Mouse (Mus musculus) embryonic facial prominence, embryonic 14.5 days (tissue): ENCODE results near the gene Adgrf3. TPM values are rescaled to one million over a fixed set of nuclear protein-coding genes. Genes with fewer than 3 reads are reported as not detected.

Experiments used
- ATAC-seq: fragments of 200-750 bp; cut with Nextera tagmentation; 2 replicates; pipeline ENCODE4 v1.8.0; 2017; ENCODE audit warnings: low read depth, moderate number of reproducible peaks, moderate TSS enrichment
- DNase-seq: peaks from one replicate; pipeline ENCODE4 v3.0.0-alpha.2; 2015; ENCODE audit warnings: low spot score
- H3K27ac ChIP-seq: fragments of 300-500 bp; sonication (generic); replicated peaks from 2 replicates; pipeline ENCODE4 v1.5.1; 2014; ENCODE audit warnings: low read depth, mild to moderate bottlenecking, low read length, moderate library complexity
- H3K27me3 ChIP-seq: fragments of 300-500 bp; sonication (generic); replicated peaks from 2 replicates; pipeline ENCODE4 v1.6.1; 2014; ENCODE audit warnings: low read length; ENCODE audit not compliant: control insufficient read depth, insufficient read depth
- H3K36me3 ChIP-seq: fragments of 300-500 bp; sonication (generic); 2 replicates; pipeline ENCODE4 v1.6.1; 2014; ENCODE audit warnings: low read length, mixed read lengths; ENCODE audit not compliant: control insufficient read depth, insufficient read depth
- H3K4me1 ChIP-seq: fragments of 300-500 bp; sonication (generic); 2 replicates; pipeline ENCODE4 v1.6.1; 2014; ENCODE audit warnings: antibody characterized with exemption, low read length; ENCODE audit not compliant: control insufficient read depth, insufficient read depth
- H3K4me2 ChIP-seq: fragments of 300-500 bp; sonication (generic); 2 replicates; pipeline ENCODE4 v1.6.1; 2014; ENCODE audit warnings: low read depth, mild to moderate bottlenecking, low read length, moderate library complexity, mixed read lengths
- H3K4me3 ChIP-seq: fragments of 300-500 bp; sonication (generic); 2 replicates; pipeline ENCODE4 v1.5.1; 2014; ENCODE audit warnings: low read depth, mild to moderate bottlenecking, low read length
- H3K9ac ChIP-seq: fragments of 300-500 bp; sonication (generic); 2 replicates; pipeline ENCODE4 v1.6.1; 2014; ENCODE audit warnings: low read depth, mild to moderate bottlenecking, low read length, moderate library complexity, mixed read lengths
- H3K9me3 ChIP-seq: fragments of 300-500 bp; sonication (generic); 2 replicates; pipeline ENCODE4 v1.6.1; 2016; ENCODE audit warnings: low read length; ENCODE audit not compliant: control insufficient read depth
- WGBS: fragments of 180-500 bp; shearing (Covaris S2); extraction: QIAGEN DNeasy Blood & Tissue Kit; methylation state at CpG from one replicate; pipeline ENCODE4 v1.1.7; 2014; 5-methylcytosine and 5-hydroxymethylcytosine counted together
- polyA plus RNA-seq: library from polyadenylated mRNA; unstranded; fragments of >200 nt; fragmentation: Nextera tagmentation; extraction: Ambion mirVana; gene quantifications from 2 replicates; pipeline ENCODE4 v1.2.1, GENCODE M21; 2014

Gene Adgrf3
- polyA plus RNA-seq, 1 experiment from 2014 or later = 0.10 TPM

DNA sequence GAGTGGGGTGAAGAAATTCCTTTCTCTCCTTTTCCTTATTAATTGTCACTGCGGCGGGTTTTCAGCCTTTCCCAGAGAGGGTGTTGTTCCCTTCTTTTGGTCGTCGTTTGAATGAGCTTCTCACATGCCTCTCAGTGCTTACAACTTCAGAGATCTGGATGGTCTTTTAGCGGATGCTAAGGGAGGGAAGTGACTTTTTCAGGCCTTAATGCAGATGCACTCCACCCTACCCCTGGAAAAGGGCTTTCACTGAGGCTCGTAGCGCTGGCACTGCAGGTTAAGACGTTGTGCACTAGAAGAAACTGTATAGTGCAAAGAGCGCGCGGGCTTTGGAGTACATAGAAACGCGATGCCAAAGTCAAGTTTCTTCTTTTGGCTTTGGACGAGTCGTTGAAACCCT lies 27.5 kb upstream of the Adgrf3 start:
- 0 out of 2 replicates have a peak, but pooled peaks cover 8% of the 10 kb centered on the region for H3K36me3 ChIP-seq
- peak overlapping the region; percentile 61 for H3K4me2 ChIP-seq
- peaks cover 12% of the 10 kb centered on the region for H3K4me1 ChIP-seq
- H3K27ac ChIP-seq = peak overlapping the region; percentile 83
- DNase-seq = peak; percentile 44
- peak overlapping the region; percentile 76 for H3K4me3 ChIP-seq
- no peaks in the 10 kb centered on the region for H3K27me3 ChIP-seq
- H3K9me3 ChIP-seq = 0 out of 2 replicates have a peak, but pooled peaks cover 9% of the 10 kb centered on the region
- H3K9ac ChIP-seq = peak overlapping the region; percentile 79
- under 1% methylated on average over 15 of the region's 15 CpGs for WGBS
- no peak for ATAC-seq

DNA sequence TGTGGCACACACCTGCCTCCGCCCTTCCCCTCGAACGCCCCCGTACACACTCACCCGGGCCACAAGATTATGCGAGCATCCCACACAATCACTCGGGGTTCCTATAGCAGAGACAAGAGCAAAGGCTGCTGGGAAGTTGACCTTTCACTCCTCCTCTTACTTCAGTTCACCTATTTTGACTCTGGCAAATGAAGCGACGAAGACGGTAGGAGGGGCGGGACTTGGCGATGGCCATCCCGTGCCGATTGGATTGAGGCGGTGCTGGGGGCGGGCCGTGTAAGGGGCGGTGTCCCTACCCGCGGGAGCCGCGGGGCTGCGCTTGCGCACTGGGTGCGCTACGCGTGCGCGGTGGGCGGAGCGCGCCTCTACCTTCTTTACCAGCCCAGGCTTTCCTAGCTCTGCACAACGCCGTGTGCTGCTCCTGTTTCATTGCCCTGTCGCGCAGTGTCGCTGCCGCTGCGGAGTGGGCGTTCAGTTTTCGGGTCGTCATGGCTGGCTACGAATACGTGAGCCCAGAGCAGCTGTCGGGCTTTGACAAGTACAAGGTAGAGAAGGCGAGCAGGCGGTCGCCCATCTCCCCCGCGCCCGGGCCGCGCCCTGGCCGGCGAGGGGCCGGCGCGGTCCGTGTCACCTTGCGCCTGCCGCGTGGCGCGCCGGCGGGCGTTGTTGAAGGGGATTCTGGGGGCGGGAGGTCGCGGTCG lies 26.9 kb upstream of the Adgrf3 start, which contains the start of gene Selenoi:
Selenoi (plus strand) TSS at position 311 of the 701 bp plus-strand sequence.
- Histone ChIP-seq H3K4me1 (peaks cover 12% of the 10 kb centered on the region), H3K36me3 (0 out of 2 replicates have a peak, but pooled peaks cover 8% of the 10 kb centered on the region), H3K9ac (peak within 1 kb of the TSS; percentile 79), H3K27me3 (no peaks in the 10 kb centered on the region), H3K27ac (peak within 1 kb of the TSS; percentile 83), H3K9me3 (0 out of 2 replicates have a peak, but pooled peaks cover 9% of the 10 kb centered on the region), H3K4me2 (peak within 1 kb of the TSS; percentile 61), H3K4me3 (peak within 1 kb of the TSS; percentile 76)
- DNase-seq (peak; percentile 99), ATAC-seq (peak; percentile 99)
- 2% methylated on average over 48 of the region's 71 CpGs for WGBS

DNA sequence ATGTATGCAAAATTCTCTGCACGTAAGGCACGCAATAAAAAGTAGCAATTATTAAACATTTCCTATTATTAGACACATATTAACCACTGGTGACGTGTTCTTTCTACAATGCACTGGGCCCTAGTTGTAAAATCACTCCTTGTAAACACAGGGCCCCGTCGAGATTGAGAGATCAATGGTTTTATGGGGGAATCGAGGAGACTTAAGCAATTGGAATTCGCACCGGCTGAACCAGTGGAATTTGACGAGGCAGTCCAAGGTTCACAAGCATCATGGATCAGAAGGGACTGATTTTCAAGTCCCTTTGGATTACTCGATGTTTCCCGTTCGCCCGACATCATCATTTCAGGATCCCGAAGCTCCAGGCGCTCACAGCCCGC lies 26.4 kb upstream of the Adgrf3 start:
- H3K4me1 ChIP-seq = peaks cover 12% of the 10 kb centered on the region
- ATAC-seq (no peak), DNase-seq (no peak)
- H3K27me3 ChIP-seq = no peaks in the 10 kb centered on the region
- 0 out of 2 replicates have a peak, but pooled peaks cover 9% of the 10 kb centered on the region for H3K9me3 ChIP-seq
- H3K27ac ChIP-seq = no peak overlapping the region; the same call in 1 of the 2 replicates
- peak overlapping the region; percentile 76 for H3K4me3 ChIP-seq
- H3K9ac ChIP-seq = peak overlapping the region; percentile 62
- WGBS = 42% methylated on average over 16 of the region's 16 CpGs
- peak overlapping the region; percentile 61 for H3K4me2 ChIP-seq
- 0 out of 2 replicates have a peak, but pooled peaks cover 8% of the 10 kb centered on the region for H3K36me3 ChIP-seq

DNA sequence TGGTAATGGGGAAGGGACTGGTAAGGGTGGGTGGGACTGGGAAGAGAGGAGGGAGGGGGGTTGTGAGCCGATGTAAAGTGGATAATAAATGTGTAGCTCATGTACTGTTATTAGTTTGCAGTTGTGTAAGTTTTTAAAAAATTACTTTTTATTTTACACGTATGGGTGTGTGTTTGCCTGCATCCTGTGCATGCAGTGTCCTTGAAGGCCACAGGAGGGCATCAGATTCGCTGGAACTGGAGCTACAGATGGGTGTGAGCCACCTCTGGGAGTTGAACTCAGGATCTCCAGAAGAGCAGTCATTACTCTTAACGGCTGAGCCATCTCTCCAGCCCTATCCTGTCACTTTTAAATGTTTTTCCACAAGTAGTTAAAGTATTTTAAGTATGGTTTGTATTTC lies 25.4 kb upstream of the Adgrf3 start:
- peaks cover 12% of the 10 kb centered on the region for H3K4me1 ChIP-seq
- H3K27me3 ChIP-seq = no peaks in the 10 kb centered on the region
- H3K9ac ChIP-seq = no peak overlapping the region
- DNase-seq (no peak), ATAC-seq (no peak)
- no peak overlapping the region for H3K4me2 ChIP-seq
- H3K27ac ChIP-seq = no peak overlapping the region
- no peak overlapping the region for H3K4me3 ChIP-seq
- H3K9me3 ChIP-seq = 0 out of 2 replicates have a peak, but pooled peaks cover 9% of the 10 kb centered on the region
- WGBS = 80% methylated on average over 4 of the region's 4 CpGs
- 0 out of 2 replicates have a peak, but pooled peaks cover 8% of the 10 kb centered on the region for H3K36me3 ChIP-seq

GRCm38 (mm10) chr5:30222681-30223080 lies 17.2 kb upstream of the Adgrf3 start:
- no peak overlapping the region for H3K4me3 ChIP-seq
- DNase-seq (no peak), ATAC-seq (no peak)
- H3K4me1 ChIP-seq = no peaks in the 10 kb centered on the region
- no peak overlapping the region for H3K4me2 ChIP-seq
- no peaks in the 10 kb centered on the region for H3K9me3 ChIP-seq
- H3K27me3 ChIP-seq = no peaks in the 10 kb centered on the region
- no peak overlapping the region for H3K9ac ChIP-seq
- WGBS = 97% methylated on average over 8 of the region's 8 CpGs
- no peak overlapping the region for H3K27ac ChIP-seq
- peaks cover 7% of the 10 kb centered on the region; the same call in 1 of the 2 replicates for H3K36me3 ChIP-seq

DNA sequence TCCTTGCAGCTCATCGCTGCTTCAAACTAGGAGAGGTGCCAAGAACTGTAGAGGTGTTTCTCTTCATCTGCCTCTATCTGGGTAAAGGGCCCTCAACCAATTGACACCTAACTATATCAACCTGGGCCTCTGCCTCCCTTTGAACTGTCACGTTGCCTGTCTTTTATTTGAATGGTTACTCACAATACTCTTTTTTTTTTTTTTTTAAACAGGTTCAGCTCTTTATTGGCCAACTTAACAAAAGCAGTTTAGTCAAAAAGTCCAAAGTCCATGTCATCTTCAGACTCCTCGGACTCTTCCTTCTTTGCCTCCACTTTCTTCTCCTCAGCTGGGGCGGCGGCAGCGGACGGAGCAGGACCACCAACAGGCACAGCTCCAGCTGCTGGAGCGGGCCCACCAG lies 15.1 kb upstream of the Adgrf3 start:
- WGBS = 89% methylated on average over 8 of the region's 8 CpGs
- no peak overlapping the region for H3K4me2 ChIP-seq
- H3K4me3 ChIP-seq = no peak overlapping the region
- no peaks in the 10 kb centered on the region for H3K4me1 ChIP-seq
- peaks cover 7% of the 10 kb centered on the region; the same call in 1 of the 2 replicates for H3K36me3 ChIP-seq
- H3K9me3 ChIP-seq = no peaks in the 10 kb centered on the region
- H3K27me3 ChIP-seq = no peaks in the 10 kb centered on the region
- no peak overlapping the region for H3K27ac ChIP-seq
- H3K9ac ChIP-seq = no peak overlapping the region
- ATAC-seq (no peak), DNase-seq (no peak)

DNA sequence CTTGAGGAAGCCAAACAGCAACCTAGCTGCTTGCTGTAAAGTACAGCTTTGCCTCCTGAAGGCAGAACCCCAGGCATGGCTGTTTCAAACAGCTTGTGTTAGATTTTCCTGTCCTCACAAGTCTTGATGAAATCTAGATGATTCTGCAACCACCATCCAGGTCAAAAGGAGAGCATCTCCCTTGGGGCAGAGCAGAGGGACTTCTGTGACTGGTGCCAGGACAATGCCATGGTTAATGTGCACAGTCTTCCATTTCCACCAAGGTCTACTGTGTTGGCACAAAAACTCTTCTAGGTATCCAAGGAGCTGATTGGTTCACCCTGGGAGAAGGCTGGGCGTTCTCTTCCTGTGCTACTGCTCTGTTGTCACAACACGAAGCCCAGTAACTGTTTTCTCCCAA lies 14.2 kb upstream of the Adgrf3 start:
- ATAC-seq (no peak), DNase-seq (no peak)
- no peak overlapping the region for H3K4me3 ChIP-seq
- 94% methylated on average over 2 of the region's 2 CpGs for WGBS
- H3K36me3 ChIP-seq = peaks cover 7% of the 10 kb centered on the region; the same call in 1 of the 2 replicates
- H3K9ac ChIP-seq = no peak overlapping the region
- no peak overlapping the region for H3K27ac ChIP-seq
- H3K27me3 ChIP-seq = no peaks in the 10 kb centered on the region
- H3K9me3 ChIP-seq = no peaks in the 10 kb centered on the region
- no peaks in the 10 kb centered on the region for H3K4me1 ChIP-seq
- no peak overlapping the region for H3K4me2 ChIP-seq

DNA sequence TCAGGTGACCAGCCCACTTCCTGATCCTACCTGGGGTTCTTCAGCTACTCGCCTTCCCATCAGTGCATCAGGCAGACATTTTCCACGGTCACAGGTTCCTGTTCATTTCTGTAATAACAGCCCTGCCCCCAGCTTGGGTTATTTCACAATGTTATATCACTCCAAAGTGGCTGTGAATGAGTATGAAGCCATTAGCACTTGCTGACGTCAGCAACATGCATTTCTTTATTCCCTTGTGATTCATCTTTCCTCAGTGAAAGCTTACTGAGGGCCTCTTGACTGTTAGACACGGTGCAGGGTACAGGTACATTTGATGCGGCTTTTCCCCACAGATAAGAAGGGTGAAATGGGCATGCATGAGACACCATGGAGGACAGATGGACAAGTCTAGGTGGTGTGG lies 10.4 kb upstream of the Adgrf3 start:
- Histone ChIP-seq H3K27ac (no peak overlapping the region), H3K9me3 (no peaks in the 10 kb centered on the region), H3K4me3 (no peak overlapping the region), H3K4me2 (no peak overlapping the region), H3K36me3 (no peaks in the 10 kb centered on the region), H3K27me3 (no peaks in the 10 kb centered on the region), H3K9ac (no peak overlapping the region), H3K4me1 (no peaks in the 10 kb centered on the region)
- no peak for ATAC-seq
- WGBS = 72% methylated on average over 5 of the region's 5 CpGs
- DNase-seq = no peak

DNA sequence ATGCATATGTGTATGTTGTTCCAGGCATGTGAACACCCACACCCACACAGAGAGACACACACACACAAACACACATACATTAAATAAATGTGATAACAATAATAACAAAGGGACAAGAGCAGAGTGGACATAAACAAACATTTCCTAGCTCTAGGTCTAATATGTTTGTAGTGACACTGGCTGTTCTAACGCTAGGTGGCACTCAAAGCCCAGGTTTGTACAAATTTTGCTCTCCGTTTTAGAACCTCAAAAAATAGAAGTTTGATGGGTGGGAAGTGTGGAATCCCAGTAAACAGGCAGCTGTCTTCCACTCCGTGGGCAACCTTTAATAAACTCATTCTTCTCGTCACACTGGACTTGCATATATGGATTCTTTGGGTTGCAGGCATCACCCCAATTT lies 9.4 kb upstream of the Adgrf3 start:
- no peaks in the 10 kb centered on the region for H3K9me3 ChIP-seq
- H3K9ac ChIP-seq = no peak overlapping the region
- H3K4me2 ChIP-seq = no peak overlapping the region
- no peak for ATAC-seq
- H3K4me1 ChIP-seq = no peaks in the 10 kb centered on the region
- WGBS = 12% methylated on average over 4 of the region's 4 CpGs
- DNase-seq = peak; percentile 69
- H3K36me3 ChIP-seq = no peaks in the 10 kb centered on the region
- no peak overlapping the region for H3K4me3 ChIP-seq
- H3K27ac ChIP-seq = no peak overlapping the region
- no peaks in the 10 kb centered on the region for H3K27me3 ChIP-seq
